Mouse (Mus musculus): Measurements from ENCODE around the gene Cks1brt. TPM values are rescaled to one million over a fixed set of nuclear protein-coding genes. Genes with fewer than 3 reads are reported as not detected.
"Not testable (repeated sequence)": the region's sequence is repeated elsewhere in the genome, so short reads cannot be mapped to it uniquely, and the experiment has no call there.

The Cks1brt gene
- total RNA-seq (2021) = not detected

DNA sequence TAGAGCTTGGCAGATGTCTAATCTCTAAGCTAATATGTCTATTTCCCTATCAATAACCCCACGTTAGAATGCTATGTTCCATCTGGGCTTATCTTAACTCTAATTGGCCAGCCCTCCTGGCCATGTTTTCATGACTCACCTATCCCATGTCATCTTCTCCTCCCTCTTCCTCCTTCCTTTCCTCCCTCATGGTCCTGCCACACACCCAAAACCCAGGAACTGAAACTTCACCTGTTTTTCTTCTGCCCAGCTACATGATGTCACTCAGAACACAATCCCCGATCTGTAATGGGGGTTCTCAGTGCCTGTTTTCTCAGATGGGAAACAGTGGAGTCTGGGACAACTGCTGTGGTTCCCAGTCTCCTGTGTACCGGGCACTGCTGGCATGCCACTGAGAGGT is at the start of gene Cks1brt:
TSS of gene Cks1brt (plus strand) at position 301 of the 400 bp plus-strand sequence.
- no peak for DNase-seq (ENCODE audit: extremely low spot score in 1 of 2, low spot score in 1 of 2)

DNA sequence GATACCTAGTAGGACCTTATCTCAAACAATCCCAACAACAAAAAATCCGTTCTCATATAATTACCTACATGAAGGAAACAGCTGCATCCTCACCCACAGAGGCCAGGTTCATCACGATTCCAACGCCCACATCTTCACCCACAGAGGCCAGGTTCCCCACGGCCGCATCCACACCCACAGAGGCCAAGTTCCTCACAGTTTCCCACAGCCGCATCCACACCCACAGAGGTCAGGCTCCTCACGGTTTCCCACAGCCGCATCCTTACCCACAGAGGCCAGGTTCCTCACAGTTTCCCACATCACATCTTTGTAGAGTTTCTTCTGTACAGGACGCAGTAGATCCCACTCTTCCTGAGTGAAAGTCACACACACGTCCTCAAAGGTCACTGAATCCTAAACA is 38.5 kb upstream of the Cks1brt start:
- DNase-seq (ENCODE audit: extremely low spot score in 1 of 2, low spot score in 1 of 2) = no peak

DNA sequence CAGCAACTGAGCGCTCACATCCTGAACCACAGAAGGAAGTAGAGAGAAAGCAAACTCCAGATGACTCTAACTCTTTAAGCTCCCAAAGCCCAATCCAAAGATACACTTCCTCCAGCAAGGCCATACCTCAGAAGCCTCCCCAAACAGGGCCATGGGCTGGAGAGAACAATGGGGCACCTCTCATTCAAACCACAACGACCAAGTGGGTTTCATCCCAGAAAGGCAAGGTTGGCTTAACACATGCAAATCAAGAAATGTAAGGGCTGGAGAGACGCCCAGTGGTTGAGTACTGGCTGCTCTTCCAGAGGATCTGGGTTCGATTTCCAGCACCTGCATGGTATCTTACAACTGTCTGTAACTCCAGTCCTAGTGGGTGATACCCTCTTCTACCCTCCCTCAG is 36.2 kb upstream of the Cks1brt start:
- DNase-seq (ENCODE audit: extremely low spot score in 1 of 2, low spot score in 1 of 2) = no peak

DNA sequence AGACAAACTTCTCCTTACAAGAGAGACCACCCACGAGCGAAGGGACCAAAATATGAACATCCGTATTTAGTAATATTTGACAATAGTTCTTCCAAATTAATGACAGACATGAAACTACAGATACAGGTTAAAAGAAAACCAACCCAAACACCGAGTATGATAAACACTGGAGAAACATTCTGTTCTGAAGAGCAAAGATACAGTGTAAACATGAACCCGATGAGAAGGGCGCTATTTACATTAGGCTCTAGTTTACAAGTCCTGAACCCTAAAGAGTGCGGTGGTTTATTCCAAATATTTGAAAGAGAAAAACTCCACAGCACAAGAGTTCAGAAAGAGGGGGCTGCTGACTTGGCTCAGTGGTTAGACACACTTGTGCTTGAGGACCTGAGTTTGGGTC is 34.7 kb upstream of the Cks1brt start:
- no peak for DNase-seq (ENCODE audit: extremely low spot score in 1 of 2, low spot score in 1 of 2)

DNA sequence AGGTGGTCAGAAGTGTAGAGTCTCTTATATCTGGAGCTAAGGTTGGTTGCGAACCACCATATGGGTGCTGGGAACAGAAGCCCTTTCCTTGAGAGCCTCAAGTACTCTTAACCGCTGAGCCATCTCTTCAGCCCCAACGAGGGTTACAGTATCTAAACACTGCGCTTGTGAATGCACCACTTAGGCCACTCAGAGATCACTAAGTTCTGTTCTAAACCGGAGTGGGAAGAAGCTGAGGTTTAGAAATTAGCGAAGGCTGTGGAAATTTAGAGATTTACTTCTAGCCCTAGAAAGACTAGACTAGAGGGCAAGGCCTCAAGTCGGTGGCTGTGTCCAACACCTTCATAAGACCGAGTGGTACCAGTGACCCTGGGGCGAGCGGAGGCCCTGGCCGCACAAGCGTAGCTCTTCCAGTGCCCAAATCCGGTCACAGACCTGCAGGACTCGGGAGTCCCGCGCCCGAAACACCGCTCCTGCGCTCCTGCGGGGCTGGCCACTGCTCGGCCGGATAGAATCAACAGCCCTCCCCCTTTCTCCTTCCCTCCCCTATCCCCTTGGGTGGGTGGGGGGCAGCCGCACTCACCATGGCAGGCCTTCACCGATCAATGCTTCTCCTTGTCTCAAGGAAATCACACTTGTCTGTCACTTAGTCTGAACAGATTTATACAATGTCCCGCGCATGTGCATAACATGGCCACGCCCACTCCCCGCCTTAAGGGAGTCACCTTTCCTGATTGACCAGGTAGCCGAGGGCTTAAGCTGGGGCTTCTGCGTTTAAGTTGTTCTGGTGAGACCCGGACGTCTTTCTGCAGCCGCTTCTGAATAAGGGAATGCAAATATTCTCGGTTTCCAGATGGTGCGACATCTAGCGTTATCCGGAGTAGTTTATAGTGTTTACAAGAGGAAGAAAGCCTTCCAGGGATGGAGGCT is 32.4 kb upstream of the Cks1brt start:
- DNase-seq (ENCODE audit: extremely low spot score in 1 of 2, low spot score in 1 of 2) = peak; percentile 56 to 71

DNA sequence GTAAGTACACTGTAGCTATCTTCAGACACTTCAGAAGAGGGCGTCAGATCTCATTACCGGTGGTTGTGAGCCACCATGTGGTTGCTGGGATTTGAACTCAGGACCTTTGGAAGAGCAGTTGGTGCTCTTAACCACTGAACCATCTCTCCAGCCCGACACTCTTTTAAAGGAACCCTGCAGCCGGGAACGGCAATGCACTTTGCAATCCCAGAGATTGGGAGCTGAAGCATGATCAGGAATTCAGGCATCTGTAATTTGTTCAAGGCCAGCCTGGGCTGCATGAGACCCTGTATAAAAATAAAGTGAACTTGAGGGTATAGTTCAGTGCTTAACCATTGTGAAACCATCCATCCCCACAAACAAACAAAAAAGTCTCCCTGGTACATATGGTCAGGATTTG is 31.5 kb upstream of the Cks1brt start:
- DNase-seq (ENCODE audit: extremely low spot score in 1 of 2, low spot score in 1 of 2) = not testable (repeated sequence)

DNA sequence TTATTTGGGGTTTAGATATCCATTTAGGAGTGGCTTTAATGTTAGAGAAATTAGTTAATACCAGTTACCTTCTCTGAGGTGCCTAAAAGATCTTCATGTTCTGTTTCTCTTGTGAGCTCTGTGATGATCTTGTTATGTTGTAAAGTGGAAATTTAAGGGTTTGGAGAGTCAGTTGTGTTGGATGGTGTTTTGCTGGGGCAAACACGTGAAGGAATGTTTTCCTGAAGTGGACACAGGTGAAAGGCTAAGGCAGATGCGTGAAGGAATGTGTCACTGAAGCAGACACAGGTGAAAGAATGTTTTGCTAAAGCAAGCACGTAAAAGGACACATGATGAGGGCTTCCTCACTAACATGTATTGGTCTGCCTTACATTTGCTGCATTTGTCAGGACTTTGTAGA is 28.7 kb upstream of the Cks1brt start, which contains the start of gene Zfp791:
TSS of gene Zfp791 (minus strand) at position 101 of the 400 bp plus-strand sequence.
- no peak for DNase-seq (ENCODE audit: extremely low spot score in 1 of 2, low spot score in 1 of 2)

DNA sequence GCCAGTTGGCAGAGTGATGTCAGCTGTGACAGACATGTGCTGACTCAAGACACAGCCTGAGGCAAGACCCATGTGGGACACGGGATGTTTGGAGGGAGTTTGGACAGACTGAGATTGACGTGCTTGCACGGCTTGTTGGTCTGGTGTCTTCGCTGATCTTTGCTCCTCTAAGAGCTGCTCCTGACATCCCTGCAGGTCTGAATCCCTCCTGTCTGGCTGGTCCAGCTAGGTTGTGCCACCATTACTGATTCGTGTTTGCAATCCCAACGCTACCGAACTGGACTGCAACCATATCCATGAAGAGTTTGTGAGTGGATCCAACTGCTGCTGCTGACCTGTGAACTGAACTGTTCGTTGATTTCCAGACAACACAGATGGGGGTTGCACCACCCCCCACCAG is 28.0 kb upstream of the Cks1brt start:
- no peak for DNase-seq (ENCODE audit: extremely low spot score in 1 of 2, low spot score in 1 of 2)

DNA sequence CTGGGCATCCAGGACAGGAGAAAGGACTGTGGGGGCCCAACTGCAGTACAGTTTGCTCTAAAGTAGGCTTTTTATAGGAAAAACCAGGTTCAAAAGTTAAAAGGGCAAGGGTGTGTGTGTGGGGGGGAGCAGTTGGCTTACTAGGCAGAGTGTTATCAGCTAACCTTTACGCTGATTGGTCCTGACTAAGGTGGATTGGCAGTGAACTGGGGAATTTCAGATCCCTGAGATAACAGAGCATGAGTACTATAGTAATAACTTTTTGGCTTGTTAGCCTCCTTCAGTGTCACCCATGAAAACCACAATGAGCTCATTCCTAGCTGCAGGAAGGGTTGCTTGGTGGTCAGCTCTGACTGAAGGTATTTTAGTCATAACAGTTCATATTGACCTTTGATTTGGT is 19.4 kb upstream of the Cks1brt start:
- DNase-seq (ENCODE audit: extremely low spot score in 1 of 2, low spot score in 1 of 2) = no peak

DNA sequence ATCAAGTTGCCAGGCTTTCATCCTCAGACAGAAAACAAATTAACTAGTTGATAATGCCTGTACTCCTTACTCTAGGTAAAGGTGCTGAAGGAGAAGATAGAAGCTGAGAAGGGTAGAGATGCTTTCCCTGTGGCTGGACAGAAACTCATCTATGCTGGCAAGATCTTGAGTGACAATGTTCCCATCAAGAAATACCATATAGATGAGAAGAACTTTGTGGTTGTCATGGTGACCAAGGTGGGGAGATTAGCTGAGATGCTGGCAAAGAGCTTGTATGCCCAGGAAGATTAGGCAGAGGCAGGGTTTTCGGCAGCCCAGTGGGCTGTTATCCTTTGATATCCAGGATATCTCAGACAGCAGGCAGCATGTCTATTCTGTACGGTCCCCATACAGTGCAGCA is 16.0 kb upstream of the Cks1brt start:
- not testable (repeated sequence) for DNase-seq (ENCODE audit: extremely low spot score in 1 of 2, low spot score in 1 of 2)

DNA sequence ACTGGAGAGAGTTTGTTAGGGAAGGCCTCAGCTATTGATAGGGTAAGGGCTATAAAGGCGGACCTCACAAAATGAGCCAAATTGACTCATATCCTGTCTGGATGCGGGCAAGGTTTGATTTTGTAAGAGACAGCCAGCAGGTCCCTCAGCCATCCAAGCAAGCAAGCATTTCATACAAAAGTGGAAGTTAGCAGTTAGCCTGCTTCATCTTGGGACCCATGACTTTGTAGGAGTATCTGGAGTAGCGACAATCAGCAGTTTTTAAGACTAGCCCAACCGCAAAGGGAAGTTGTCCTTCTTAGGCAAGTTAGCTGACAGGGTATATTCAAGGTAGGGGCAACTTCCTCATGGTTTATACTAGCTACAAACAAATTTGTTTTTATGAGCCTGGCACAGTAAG is 9.2 kb upstream of the Cks1brt start:
- DNase-seq (ENCODE audit: extremely low spot score in 1 of 2, low spot score in 1 of 2) = no peak

DNA sequence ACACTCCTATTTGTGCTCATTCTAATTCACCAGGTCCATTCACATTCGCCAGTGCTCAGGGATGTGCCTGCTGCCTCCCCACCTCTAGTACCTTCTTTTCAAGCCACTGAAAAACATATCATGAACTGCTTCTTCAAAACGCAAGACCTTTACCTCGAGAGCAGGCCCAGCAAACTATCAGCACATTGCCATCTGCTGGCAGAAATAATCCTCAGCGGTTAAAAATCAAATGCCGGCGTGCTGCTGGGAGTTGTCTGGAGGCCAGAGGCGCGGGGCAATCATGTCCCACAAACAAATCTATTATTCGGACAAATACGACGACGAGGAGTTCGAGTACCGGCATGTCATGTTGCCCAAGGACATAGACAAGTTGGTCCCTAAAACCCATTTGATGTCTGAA is 19.6 kb downstream of the Cks1brt start:
- DNase-seq (ENCODE audit: extremely low spot score in 1 of 2, low spot score in 1 of 2) = peak; percentile 10 to 41

DNA sequence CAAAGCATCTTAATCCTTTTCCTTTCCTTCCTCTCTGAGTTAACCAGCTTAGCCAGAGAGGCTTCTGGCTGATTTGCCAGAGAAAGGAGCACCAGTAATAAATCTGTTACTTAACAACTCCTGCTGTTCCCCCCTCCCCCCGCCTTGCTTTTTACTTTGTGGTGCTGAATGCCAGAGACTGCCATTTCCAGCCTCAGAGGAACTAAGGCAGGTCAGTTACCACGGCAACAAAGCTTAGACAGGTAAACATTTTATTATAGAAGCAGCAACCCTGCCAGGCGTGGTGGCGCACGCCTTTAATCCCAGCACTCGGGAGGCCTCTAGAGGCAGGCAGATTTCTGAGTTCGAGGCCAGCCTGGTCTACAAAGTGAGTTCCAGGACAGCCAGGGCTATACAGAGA is 24.2 kb downstream of the Cks1brt start:
- no peak for DNase-seq (ENCODE audit: extremely low spot score in 1 of 2, low spot score in 1 of 2)

DNA sequence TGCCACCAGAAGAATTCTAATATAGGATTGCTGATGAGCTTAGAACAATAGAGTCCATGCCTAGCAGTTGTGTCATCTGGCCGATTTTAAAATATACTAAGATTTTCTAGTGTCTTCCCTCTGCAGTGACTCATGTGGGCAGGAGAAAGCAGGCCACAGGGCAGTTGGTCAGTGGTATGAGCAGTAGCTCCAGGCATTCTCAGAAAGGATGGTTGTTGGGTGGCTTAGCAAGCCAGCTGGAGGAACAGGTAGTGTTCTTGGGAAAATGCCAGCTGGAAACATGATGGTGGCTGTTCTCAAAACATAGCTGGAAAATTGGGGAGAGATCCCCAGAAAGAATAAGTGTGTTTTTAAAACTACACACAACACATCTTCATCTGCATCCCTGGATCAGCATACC is 40.6 kb downstream of the Cks1brt start:
- DNase-seq (ENCODE audit: extremely low spot score in 1 of 2, low spot score in 1 of 2) = no peak

DNA sequence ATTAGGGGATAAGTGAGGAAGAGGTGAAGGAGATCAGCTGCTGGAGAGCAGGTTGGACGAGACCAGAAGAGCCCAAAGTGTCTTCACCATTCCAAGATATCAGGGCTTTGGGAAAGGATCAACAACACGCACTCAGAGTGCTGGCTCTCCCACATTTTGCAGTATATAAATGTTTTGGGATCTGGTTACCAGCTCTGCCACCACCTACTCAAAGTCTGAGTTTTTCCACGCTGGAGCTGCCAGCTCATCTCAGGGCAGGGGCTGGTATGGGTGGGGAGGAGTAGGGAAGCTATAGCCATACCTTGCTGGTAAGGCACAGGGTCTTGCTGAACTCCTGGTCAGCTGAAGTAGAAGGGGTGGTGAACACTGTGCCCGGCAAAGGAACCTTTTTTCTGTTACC is 68.5 kb downstream of the Cks1brt start:
- DNase-seq (ENCODE audit: extremely low spot score in 1 of 2, low spot score in 1 of 2) = no peak

DNA sequence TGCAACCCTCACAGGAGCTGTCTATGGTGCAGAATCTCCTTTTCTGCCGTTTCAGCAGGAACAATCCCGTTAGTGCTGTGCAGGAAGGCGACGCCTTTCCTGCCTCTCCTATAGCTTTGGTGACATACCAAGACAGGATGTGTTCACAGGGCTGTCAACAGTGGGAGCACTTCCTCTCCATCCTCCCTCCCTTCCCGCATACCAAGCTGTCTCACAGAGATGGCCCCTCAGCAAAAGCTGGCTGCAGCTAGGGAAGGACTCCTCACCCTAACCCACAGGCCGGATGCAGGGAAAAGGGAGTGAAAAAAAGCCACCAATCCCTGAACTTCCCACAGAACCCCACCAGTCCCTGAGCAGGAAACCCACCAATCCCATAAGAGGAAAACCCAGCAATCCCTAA is 69.3 kb downstream of the Cks1brt start:
- DNase-seq (ENCODE audit: extremely low spot score in 1 of 2, low spot score in 1 of 2) = no peak

Small RNAs within 50 kb of the gene (microRNA-seq; reads per million reads assigned to microRNA genes)
- 0 to 0.20 reads per million in 2 experiments for gene Gm23388

Other genes with a start within 250 kb of the Cks1brt start
- under 1 TPM in 1 of 2 experiments, not detected in 1; 0.17 TPM for gene Klf1, start 250.0 kb upstream of the Cks1brt start, total RNA-seq (2021)
- 1 to 10 TPM; 3.7 to 4.3 TPM for gene Dnase2a, start 243.4 kb upstream of the Cks1brt start, total RNA-seq (2021)
- 100 to 1,000 TPM in 1 of 2 experiments, 10 to 100 TPM in 1; 75.7 to 100 TPM for gene Mast1, start 214.6 kb upstream of the Cks1brt start, total RNA-seq (2021)
- 1 to 10 TPM in 1 of 2 experiments, under 1 TPM in 1; 0.47 to 1.3 TPM for gene Rtbdn, start 204.9 kb upstream of the Cks1brt start, total RNA-seq (2021)
- gene Gm49661, start 182.5 kb upstream of the Cks1brt start, total RNA-seq (2021) = not detected
- 100 to 1,000 TPM; 335 to 353 TPM for gene Prdx2, start 182.3 kb upstream of the Cks1brt start, total RNA-seq (2021)
- gene Rnaseh2a, start 182.2 kb upstream of the Cks1brt start, total RNA-seq (2021) = 10 to 100 TPM; 37.1 to 41.5 TPM
- gene Junb, start 173.2 kb upstream of the Cks1brt start, total RNA-seq (2021) = 10 to 100 TPM; 67.9 to 68.8 TPM
- 1 to 10 TPM; 7.6 to 9.3 TPM for gene Hook2, start 161.3 kb upstream of the Cks1brt start, total RNA-seq (2021)
- not detected for gene Best2, start 137.4 kb upstream of the Cks1brt start, total RNA-seq (2021)
- 100 to 1,000 TPM; 116 to 128 TPM for gene Asna1, start 126.6 kb upstream of the Cks1brt start, total RNA-seq (2021)
- gene Trir, start 125.1 kb upstream of the Cks1brt start, total RNA-seq (2021) = 100 to 1,000 TPM; 130 to 144 TPM
- 100 to 1,000 TPM; 145 to 159 TPM for gene Tnpo2, start 115.0 kb upstream of the Cks1brt start, total RNA-seq (2021)
- gene Fbxw9, start 91.9 kb upstream of the Cks1brt start, total RNA-seq (2021) = 10 to 100 TPM; 19.7 to 27.8 TPM
- not detected for gene Gm5741, start 83.9 kb upstream of the Cks1brt start, total RNA-seq (2021)
- gene Dhps, start 80.2 kb upstream of the Cks1brt start, total RNA-seq (2021) = 10 to 100 TPM; 57.7 to 62.0 TPM
- 10 to 100 TPM; 57.7 to 69.0 TPM for gene Wdr83os, start 71.2 kb upstream of the Cks1brt start, total RNA-seq (2021)
- gene Wdr83, start 70.6 kb upstream of the Cks1brt start, total RNA-seq (2021) = 10 to 100 TPM; 28.7 to 32.3 TPM
- gene Man2b1, start 68.7 kb upstream of the Cks1brt start, total RNA-seq (2021) = 10 to 100 TPM; 36.1 to 41.8 TPM
- gene Zfp791, start 28.8 kb upstream of the Cks1brt start, total RNA-seq (2021) = 1 to 10 TPM; 7.0 to 7.1 TPM
- not detected for gene Olfr371, start 74.1 kb downstream of the Cks1brt start, total RNA-seq (2021)
- 10 to 100 TPM; 30.7 to 32.9 TPM for gene Orc6, start 147.7 kb downstream of the Cks1brt start, total RNA-seq (2021)
- 100 to 1,000 TPM; 127 to 138 TPM for gene Vps35, start 147.9 kb downstream of the Cks1brt start, total RNA-seq (2021)
- gene Mylk3, start 234.4 kb downstream of the Cks1brt start, total RNA-seq (2021) = 1 to 10 TPM; 2.2 to 2.4 TPM

Data from layer of hippocampus, postnatal 25 days (tissue).